Mouse (Mus musculus): ENCODE data around the gene Gm21863.
"Not testable (repeated sequence)": the region's sequence is repeated elsewhere in the genome, so short reads cannot be mapped to it uniquely, and the experiment has no call there.

Gm21863 gene

DNA sequence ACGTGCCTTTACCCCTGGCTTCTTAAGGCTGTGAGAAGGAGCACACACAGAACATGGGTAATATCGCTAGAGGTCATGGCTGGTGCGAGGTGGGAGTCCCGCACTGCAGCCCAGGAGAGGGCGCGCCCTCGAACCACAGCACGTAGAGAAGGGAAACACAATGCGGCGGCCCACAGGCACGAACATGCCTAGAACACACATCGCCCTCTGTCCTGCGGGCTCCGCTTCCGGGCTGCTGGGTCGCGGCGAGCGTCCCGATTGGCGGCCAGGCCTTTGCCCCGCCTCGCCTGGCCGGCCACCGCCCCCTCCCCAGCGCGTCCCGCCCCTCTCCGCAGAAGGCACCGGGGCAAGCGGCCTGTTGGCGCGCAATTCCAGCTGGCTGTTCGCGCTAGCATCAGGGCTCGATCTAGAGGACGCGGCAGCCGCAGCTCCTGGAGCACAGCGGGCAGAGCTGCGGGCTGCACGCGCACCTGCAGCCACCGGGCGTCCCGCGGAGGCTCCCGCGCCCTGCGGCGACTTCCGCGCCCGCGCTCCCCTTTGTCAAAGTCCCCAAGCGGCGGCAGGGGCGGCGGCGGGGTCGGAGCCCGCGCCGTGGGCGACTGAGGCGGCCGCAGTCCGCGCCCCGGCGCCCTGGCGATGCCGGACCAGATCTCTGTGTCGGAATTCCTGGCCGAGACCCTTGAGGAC is at the start of gene Gm21863:
TSS of gene Gm21863 (plus strand) at position 637 of the 687 bp plus-strand sequence.
- not testable (repeated sequence) for DNase-seq (ENCODE audit: low spot score)

GRCm38 (mm10) chr12:19928049-19928448 is 26.3 kb upstream of the Gm21863 start:
- DNase-seq (ENCODE audit: low spot score) = not testable (repeated sequence)
